Mouse (Mus musculus): ENCODE data around the gene Ephb2. TPM values are rescaled to one million over a fixed set of nuclear protein-coding genes. Genes with fewer than 3 reads are reported as not detected.

Ephb2 gene
- polyA plus RNA-seq, 1 experiment from 2014 or later: 1.3 TPM

GRCm38 (mm10) chr4:136836387-136836931, 671 bp upstream of the Ephb2 start:
- peak; percentile 11; the same call in 1 of the 2 replicates for ATAC-seq (replicated peaks; ENCODE audit: insufficient number of reproducible peaks, insufficient read depth, low FRiP score, low read depth)
- Histone ChIP-seq H3K4me3 (peak overlapping the region; percentile 64), H3K27me3 (peaks cover 82% of the 10 kb centered on the region), H3K9ac (peak overlapping the region; percentile 68), H3K4me2 (peak overlapping the region; percentile 95), H3K4me1 (replicated peaks) (peaks cover 26% of the 10 kb centered on the region), H3K9me3 (replicated peaks) (no peaks in the 10 kb centered on the region), H3K36me3 (no peaks in the 10 kb centered on the region), H3K27ac (peak overlapping the region; percentile 65)
- WGBS: 2% methylated on average over 27 of the region's 27 CpGs

DNA sequence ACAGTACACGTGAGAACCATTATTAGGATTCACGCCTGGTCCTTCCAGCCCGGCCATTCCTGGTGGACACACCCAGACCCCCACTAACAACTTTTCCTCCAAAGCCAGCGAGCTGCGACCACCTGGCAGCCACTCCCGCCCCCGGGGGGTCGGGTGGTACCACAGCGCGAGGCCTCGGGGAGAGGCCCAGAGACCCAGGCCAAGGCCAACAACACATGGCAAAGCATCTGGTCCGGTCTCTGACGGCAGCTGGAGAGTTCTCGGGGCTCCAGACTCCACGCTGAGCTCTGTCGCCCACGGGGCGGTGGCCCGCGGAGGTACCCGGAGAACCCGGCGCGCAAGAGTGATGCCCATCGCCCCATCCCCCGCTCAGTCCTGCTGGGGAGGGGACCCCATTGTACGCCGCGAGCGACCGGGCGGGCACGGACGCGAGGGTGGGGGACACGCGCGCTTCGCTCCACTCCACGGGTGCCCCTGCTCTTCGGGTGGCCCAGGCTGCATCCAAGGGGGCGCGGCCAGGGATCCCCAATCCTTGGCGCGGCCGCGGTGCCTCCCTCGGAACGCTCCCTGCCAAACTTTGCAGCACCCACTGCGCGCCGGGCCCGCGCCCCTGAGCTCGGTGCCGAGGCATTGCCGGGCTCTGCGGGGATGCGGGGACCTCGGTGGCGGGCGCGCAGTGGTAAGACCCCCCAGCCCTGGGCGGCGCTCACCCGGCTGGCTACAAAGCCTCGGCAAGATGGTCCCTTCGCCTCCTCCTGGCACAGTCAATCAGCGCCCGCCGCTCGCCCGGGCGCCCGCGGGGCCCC, 770 bp downstream of the Ephb2 start:
- WGBS: under 1% methylated on average over 75 of the region's 76 CpGs
- H3K4me1 ChIP-seq (replicated peaks): peaks cover 32% of the 10 kb centered on the region
- no peaks in the 10 kb centered on the region for H3K36me3 ChIP-seq
- 0 out of 2 replicates have a peak, but pooled peaks have one; percentile 11 for ATAC-seq (replicated peaks; ENCODE audit: insufficient number of reproducible peaks, insufficient read depth, low FRiP score, low read depth)
- H3K9ac ChIP-seq: peak overlapping the region; percentile 68
- H3K27ac ChIP-seq: no peak overlapping the region
- H3K4me3 ChIP-seq: peak overlapping the region; percentile 64
- H3K4me2 ChIP-seq: peak overlapping the region; percentile 95
- no peaks in the 10 kb centered on the region for H3K9me3 ChIP-seq (replicated peaks)
- H3K27me3 ChIP-seq: peaks cover 89% of the 10 kb centered on the region

- peaks cover 38% of the 10 kb centered on the region for H3K4me1 ChIP-seq (replicated peaks)
Observed at GRCm38 (mm10) chr4:136834439-136834814, 1.4 kb downstream of the Ephb2 start.

GRCm38 (mm10) chr4:136833619-136834351, 2.0 kb downstream of the Ephb2 start:
- peaks cover 89% of the 10 kb centered on the region for H3K27me3 ChIP-seq
- H3K9ac ChIP-seq: no peak overlapping the region

More at GRCm38 (mm10) chr4:136834439-136834814, 1.4 kb downstream of the Ephb2 start:
- Histone ChIP-seq H3K4me3 (peak overlapping the region; percentile 64), H3K27ac (no peak overlapping the region), H3K27me3 (peaks cover 89% of the 10 kb centered on the region), H3K36me3 (no peaks in the 10 kb centered on the region), H3K9ac (no peak overlapping the region), H3K9me3 (replicated peaks) (no peaks in the 10 kb centered on the region), H3K4me2 (peak overlapping the region; percentile 95)
- 15% methylated on average over 12 of the region's 12 CpGs for WGBS
- no peak for ATAC-seq (replicated peaks; ENCODE audit: insufficient number of reproducible peaks, insufficient read depth, low FRiP score, low read depth)

GRCm38 (mm10) chr4:136832559-136833232, 3.1 kb downstream of the Ephb2 start:
- H3K9ac ChIP-seq: no peak overlapping the region
- H3K9me3 ChIP-seq (replicated peaks): no peaks in the 10 kb centered on the region
- peaks cover 89% of the 10 kb centered on the region for H3K27me3 ChIP-seq
- H3K4me2 ChIP-seq: no peak overlapping the region
- no peak overlapping the region for H3K4me3 ChIP-seq
- H3K27ac ChIP-seq: no peak overlapping the region
- 63% methylated on average over 16 of the region's 16 CpGs for WGBS
- peaks cover 49% of the 10 kb centered on the region for H3K4me1 ChIP-seq (replicated peaks)
- ATAC-seq (replicated peaks; ENCODE audit: insufficient number of reproducible peaks, insufficient read depth, low FRiP score, low read depth): no peak
- no peaks in the 10 kb centered on the region for H3K36me3 ChIP-seq

More at GRCm38 (mm10) chr4:136833619-136834351, 2.0 kb downstream of the Ephb2 start:
- peaks cover 45% of the 10 kb centered on the region for H3K4me1 ChIP-seq (replicated peaks)
- no peaks in the 10 kb centered on the region for H3K9me3 ChIP-seq (replicated peaks)
- 69% methylated on average over 21 of the region's 21 CpGs for WGBS
- no peak overlapping the region for H3K27ac ChIP-seq
- peak overlapping the region; percentile 95 for H3K4me2 ChIP-seq
- no peak for ATAC-seq (replicated peaks; ENCODE audit: insufficient number of reproducible peaks, insufficient read depth, low FRiP score, low read depth)
- peak overlapping the region; percentile 64 for H3K4me3 ChIP-seq
- H3K36me3 ChIP-seq: no peaks in the 10 kb centered on the region

DNA sequence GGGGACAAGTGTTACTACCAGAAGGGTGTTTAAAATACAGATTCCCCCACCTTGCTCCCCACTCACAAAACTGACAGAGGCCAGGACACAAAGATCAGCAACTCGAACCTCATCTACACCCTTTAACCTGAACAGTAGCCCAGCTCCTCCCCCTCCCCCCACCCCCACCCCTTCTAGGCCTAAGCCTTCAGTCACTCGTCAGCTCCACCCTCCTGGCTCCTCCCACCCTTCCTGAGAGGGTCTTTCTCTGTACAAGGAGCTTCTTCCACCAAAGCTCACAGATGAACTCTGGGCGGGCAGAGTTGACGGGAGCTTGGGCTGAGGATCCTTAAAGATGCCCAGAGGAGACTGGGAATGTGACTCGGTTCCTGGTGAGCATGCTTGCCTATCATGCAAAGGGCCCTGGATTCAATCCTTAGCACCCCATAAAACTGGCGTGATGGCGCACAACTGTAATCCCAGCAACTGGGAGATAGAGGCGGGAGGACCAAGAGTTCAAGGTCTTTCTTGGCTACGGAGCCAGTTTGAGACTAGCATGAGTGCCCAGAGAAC, 5.4 kb downstream of the Ephb2 start:
- Histone ChIP-seq H3K4me2 (no peak overlapping the region), H3K27me3 (peaks cover 91% of the 10 kb centered on the region), H3K4me3 (no peak overlapping the region), H3K9me3 (replicated peaks) (no peaks in the 10 kb centered on the region), H3K27ac (no peak overlapping the region), H3K36me3 (no peaks in the 10 kb centered on the region), H3K9ac (no peak overlapping the region), H3K4me1 (replicated peaks) (peaks cover 41% of the 10 kb centered on the region)
- WGBS: 55% methylated on average over 9 of the region's 9 CpGs
- ATAC-seq (replicated peaks; ENCODE audit: insufficient number of reproducible peaks, insufficient read depth, low FRiP score, low read depth): no peak

DNA sequence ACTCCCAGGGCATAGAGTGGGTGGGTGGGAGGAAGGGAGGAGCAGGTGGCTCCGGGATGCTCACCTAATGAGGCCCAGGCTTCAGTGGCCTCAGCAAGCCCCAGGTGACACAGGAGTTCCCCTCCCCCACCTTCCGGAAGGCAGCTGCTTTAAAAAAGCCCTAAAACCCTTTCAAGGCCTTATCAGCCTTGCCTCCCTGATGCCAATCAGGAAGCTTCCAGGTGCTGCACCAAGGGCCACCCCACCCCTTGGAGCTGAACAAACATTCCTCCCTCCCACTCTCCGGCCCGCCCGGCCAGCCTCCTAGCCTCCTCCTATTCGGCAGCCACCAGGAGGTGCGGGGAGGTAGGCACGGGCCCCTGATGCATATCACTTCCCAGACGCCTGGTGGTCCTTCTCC, 6.0 kb downstream of the Ephb2 start:
- no peak overlapping the region for H3K4me3 ChIP-seq
- peaks cover 88% of the 10 kb centered on the region for H3K27me3 ChIP-seq
- no peaks in the 10 kb centered on the region for H3K9me3 ChIP-seq (replicated peaks)
- H3K9ac ChIP-seq: no peak overlapping the region
- H3K4me1 ChIP-seq (replicated peaks): peaks cover 40% of the 10 kb centered on the region
- no peak for ATAC-seq (replicated peaks; ENCODE audit: insufficient number of reproducible peaks, insufficient read depth, low FRiP score, low read depth)
- H3K27ac ChIP-seq: no peak overlapping the region
- no peaks in the 10 kb centered on the region for H3K36me3 ChIP-seq
- WGBS: 19% methylated on average over 9 of the region's 9 CpGs
- no peak overlapping the region for H3K4me2 ChIP-seq

DNA sequence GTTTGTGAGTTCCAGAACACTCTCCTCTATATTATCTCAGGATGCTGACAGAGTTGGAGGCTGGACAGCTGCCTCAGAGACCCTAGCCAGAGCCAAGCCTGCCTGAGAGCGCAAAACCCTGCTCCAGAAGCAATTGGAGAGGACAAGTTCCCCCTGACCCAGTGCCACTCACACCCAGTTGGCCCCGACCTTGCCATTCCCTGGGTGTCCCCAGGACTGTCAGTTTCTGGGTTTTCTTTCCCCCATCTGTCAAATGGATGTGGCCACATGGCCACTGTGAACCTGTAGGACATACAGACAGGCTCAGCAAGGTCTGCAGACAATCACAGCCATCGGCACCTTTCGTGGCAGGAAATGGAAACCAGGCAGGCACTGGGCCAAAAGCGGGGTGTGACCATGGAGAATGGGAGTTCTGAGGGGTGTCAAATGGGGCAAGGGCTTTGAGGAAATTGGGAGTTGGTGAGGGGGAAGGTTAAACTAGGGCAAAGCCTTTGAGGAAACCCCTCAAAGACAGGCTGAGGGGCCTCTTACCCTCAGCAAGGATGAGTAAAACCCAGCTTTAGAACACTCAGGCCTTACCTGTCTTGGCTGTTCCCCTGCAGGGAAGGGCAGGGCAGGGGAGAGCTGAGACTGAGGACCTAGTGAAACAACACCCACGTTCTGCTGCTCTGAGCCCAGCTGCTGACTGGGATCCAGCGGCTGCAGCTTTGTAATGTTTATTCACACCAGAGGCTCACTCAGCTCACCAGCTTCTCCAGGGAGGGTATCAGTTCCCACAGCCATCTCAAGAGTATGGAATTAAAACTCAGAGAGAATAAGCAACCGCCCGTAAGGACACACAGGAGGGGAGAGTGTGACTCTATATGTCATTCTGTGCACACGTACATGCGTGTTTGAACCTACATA, 6.9 kb downstream of the Ephb2 start:
- peaks cover 86% of the 10 kb centered on the region for H3K27me3 ChIP-seq
- H3K4me3 ChIP-seq: no peak overlapping the region
- H3K27ac ChIP-seq: no peak overlapping the region
- 28% methylated on average over 11 of the region's 11 CpGs for WGBS
- no peak for ATAC-seq (replicated peaks; ENCODE audit: insufficient number of reproducible peaks, insufficient read depth, low FRiP score, low read depth)
- H3K36me3 ChIP-seq: no peaks in the 10 kb centered on the region
- H3K9ac ChIP-seq: no peak overlapping the region
- H3K9me3 ChIP-seq (replicated peaks): no peaks in the 10 kb centered on the region
- peaks cover 32% of the 10 kb centered on the region for H3K4me1 ChIP-seq (replicated peaks)
- H3K4me2 ChIP-seq: no peak overlapping the region

- no peak for ATAC-seq (replicated peaks; ENCODE audit: insufficient number of reproducible peaks, insufficient read depth, low FRiP score, low read depth)
- H3K4me3 ChIP-seq: no peak overlapping the region
- no peaks in the 10 kb centered on the region for H3K9me3 ChIP-seq (replicated peaks)
- H3K27ac ChIP-seq: no peak overlapping the region
- WGBS: 28% methylated on average over 18 of the region's 18 CpGs
- H3K4me1 ChIP-seq (replicated peaks): peaks cover 25% of the 10 kb centered on the region
- no peaks in the 10 kb centered on the region for H3K36me3 ChIP-seq
- peaks cover 80% of the 10 kb centered on the region for H3K27me3 ChIP-seq
- 0 out of 2 replicates have a peak overlapping the region, but pooled peaks have one; percentile 19 for H3K4me2 ChIP-seq
- H3K9ac ChIP-seq: no peak overlapping the region
Observed at GRCm38 (mm10) chr4:136824935-136825552, 10.7 kb downstream of the Ephb2 start.

DNA sequence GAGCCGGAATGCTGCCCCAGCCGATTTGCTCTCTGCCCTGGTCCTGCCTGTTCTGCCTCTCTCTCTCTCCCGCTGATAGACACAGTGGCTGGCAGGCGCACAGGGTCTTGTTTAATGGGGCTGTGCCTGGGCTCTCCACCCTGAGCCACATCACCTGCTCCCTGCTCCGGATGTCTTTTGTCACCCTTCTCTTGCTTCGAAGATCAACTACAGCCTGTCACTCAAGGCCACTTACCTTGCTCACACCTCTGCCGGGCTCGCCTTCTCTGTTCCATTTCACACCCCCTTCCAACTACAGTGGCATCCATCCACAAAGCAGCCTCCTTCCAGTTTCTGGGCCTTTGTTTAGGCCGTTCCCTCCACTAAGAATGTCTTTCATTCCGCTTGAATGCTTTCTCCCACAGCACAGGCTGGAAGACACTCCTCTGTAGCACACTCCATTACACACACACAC, 15.7 kb downstream of the Ephb2 start:
- ATAC-seq (replicated peaks; ENCODE audit: insufficient number of reproducible peaks, insufficient read depth, low FRiP score, low read depth): no peak
- Histone ChIP-seq H3K9me3 (replicated peaks) (no peaks in the 10 kb centered on the region), H3K27me3 (peaks cover 51% of the 10 kb centered on the region), H3K27ac (no peak overlapping the region), H3K36me3 (no peaks in the 10 kb centered on the region), H3K4me3 (no peak overlapping the region), H3K4me2 (no peak overlapping the region), H3K4me1 (replicated peaks) (peaks cover 7% of the 10 kb centered on the region), H3K9ac (no peak overlapping the region)
- 42% methylated on average over 10 of the region's 10 CpGs for WGBS

All from heart, embryonic 15.5 days (tissue).